Mouse (Mus musculus) bone marrow, adult 2 months (tissue): Measurements from ENCODE around the gene Rab15. TPM values are rescaled to one million over a fixed set of nuclear protein-coding genes. Genes with fewer than 3 reads are reported as not detected.
"Not testable (repeated sequence)": the region's sequence is repeated elsewhere in the genome, so short reads cannot be mapped to it uniquely, and the experiment has no call there.

Source experiments
- H3K27ac ChIP-seq: fragments of 200-500 bp; 2 replicates; pipeline ENCODE4 v1.5.1; 2012; ENCODE audit warnings: low read depth, mild to moderate bottlenecking, control low read depth, inconsistent platforms, low read length; ENCODE audit not compliant: control insufficient read depth, poor library complexity, insufficient read depth
- H3K4me1 ChIP-seq: fragments of 200-500 bp; 2 replicates; pipeline ENCODE4 v1.6.1; 2011; ENCODE audit warnings: low read length; ENCODE audit not compliant: control insufficient read depth, insufficient read depth
- H3K4me3 ChIP-seq: fragments of 200-500 bp; replicated peaks from 2 replicates; pipeline ENCODE3; 2011; ENCODE audit warnings: mild to moderate bottlenecking, low read depth, low read length, control low read depth; ENCODE audit not compliant: control insufficient read depth
- CTCF ChIP-seq: fragments of 200-500 bp; IDR thresholded peaks from 2 replicates; pipeline ENCODE4 v1.5.1; 2011; ENCODE audit warnings: low read length, control low read depth; ENCODE audit not compliant: control insufficient read depth, insufficient read depth
- POLR2A ChIP-seq: fragments of 200-500 bp; IDR thresholded peaks from 2 replicates; pipeline ENCODE4 v1.6.1; 2011; ENCODE audit warnings: low read depth, mild to moderate bottlenecking, control low read depth, low read length, borderline replicate concordance; ENCODE audit not compliant: control insufficient read depth
- WGBS: fragments of 180-500 bp; shearing (Covaris S2); methylation state at CpG from one replicate; pipeline ENCODE4 v1.1.7; 2018; 5-methylcytosine and 5-hydroxymethylcytosine counted together
- polyA plus RNA-seq: library from polyadenylated mRNA; stranded (reverse); fragments of >200 nt; gene quantifications from 2 replicates; pipeline ENCODE4 v1.2.4, GENCODE M21; 2011; ENCODE audit warnings: low replicate concordance; ENCODE audit not compliant: missing spikeins, insufficient read depth, insufficient read length

Gene Rab15
- polyA plus RNA-seq, 1 experiment: 2.4 TPM

DNA sequence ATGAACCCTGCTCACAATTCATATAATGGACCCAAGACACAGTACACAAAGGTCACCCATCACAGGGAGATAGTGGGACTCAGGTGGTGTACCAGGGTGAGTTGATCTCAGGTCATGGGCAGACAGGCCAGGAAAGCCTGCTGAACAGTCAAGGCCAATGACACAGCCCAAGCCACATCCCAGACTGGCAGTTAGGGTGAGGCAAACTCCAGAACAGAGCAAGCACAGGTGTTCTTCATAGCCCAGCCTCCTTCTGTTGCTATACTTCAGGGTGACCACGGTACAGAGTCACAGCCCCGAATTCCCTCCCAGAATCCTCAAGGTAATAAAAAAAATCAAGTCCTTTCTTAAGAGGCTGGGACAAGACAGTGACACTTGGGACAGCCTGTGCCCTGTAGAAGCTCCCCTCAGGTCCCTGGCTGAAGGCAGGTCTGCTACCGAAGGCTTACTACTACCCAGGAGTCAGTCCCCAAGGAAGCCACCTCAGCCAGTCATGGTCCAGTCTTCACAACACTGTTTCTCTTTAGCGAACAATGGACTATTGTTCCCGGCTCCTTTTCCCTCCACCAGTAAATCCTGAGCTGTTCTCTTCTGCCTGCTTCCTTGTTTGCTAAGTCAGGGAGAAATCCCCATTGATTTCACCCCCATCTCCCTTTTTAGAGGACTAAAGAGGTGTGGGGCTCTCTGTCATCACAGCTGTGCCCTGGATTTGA, 24.5 kb downstream of the Rab15 start:
- Histone ChIP-seq H3K4me1 (no peaks in the 10 kb centered on the region), H3K4me3 (no peak overlapping the region), H3K27ac (no peak overlapping the region)
- WGBS: 79% methylated on average over 5 of the region's 5 CpGs
- no peak for TF ChIP-seq POLR2A
- TF ChIP-seq CTCF: no peak

DNA sequence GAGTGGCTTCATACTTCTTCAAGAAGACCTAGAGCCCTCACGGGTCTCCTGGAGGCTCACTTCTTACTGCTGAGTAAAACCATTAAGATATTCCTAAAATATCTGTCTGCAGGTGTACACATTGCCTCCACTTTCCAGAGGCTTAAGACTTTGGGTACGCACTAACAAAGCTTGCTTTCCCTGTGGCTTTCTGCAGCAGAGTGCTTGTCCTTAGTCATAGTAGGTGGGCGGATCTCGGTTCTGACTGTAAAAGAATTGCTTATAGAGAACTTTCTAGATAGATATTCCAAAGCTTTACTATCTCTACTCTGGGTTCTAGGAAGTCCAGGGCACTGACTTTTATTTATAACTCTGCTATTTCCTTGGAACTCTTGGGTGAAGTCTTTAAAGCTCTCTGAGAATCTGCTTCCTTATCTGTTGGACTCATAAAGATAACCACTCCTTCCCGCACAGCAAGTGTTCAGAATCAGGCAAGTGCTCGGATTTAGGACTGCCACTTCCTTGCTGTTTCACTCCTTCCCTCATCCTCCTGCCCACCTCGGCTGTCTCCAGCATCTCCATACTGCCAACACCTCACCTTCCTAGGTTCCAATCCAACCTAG, 25.7 kb downstream of the Rab15 start:
- Histone ChIP-seq H3K4me1 (no peaks in the 10 kb centered on the region), H3K27ac (no peak overlapping the region), H3K4me3 (no peak overlapping the region)
- 70% methylated on average over 7 of the region's 7 CpGs for WGBS
- TF ChIP-seq CTCF (no peak), POLR2A (no peak)

DNA sequence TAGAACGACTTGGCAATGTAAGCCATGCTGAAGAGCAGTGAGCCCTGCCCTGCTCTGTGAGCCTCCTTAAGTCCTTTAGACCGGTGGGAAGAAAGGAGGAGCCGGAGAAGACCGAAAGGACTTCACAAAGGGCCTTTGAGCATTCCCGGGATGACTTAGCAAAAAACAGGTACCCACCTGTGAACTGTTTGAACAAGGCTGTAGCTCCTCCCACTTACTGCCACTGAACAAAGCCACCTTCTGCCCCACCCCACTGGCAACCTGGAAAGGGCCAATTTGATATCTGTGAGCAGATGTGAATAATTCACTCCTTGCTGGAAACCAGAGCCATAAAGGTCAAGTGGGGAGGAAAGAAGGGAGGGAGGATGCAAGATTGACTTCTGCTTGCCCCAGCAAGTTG, 27.4 kb downstream of the Rab15 start, which contains the start of gene Gpx2:
TSS of gene Gpx2 (minus strand) at position 205 of the 400 bp plus-strand sequence.
- WGBS: 82% methylated on average over 5 of the region's 5 CpGs
- Histone ChIP-seq H3K4me3 (no peak within 1 kb of the TSS), H3K4me1 (no peaks in the 10 kb centered on the region), H3K27ac (no peak within 1 kb of the TSS)
- TF ChIP-seq POLR2A: no peak
- no peak for TF ChIP-seq CTCF

DNA sequence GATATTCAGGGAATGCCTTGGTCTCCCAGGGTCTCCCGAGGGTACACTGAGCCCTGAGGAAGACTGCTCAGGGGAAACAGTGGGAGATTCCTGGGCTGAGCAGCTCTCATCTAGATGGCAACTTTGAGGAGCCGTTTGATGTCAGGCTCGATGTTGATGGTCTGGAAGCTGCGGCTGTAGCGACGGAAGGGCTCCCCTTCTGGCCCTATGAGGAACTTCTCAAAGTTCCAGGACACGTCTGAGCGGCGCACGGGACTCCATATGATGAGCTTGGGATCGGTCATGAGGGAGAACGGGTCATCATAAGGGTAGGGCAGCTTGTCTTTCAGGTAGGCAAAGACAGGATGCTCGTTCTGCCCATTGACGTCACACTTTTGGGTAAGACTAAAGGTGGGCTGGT, 30.2 kb downstream of the Rab15 start:
- 49% methylated on average over 14 of the region's 14 CpGs for WGBS
- H3K4me1 ChIP-seq: not testable (repeated sequence)

DNA sequence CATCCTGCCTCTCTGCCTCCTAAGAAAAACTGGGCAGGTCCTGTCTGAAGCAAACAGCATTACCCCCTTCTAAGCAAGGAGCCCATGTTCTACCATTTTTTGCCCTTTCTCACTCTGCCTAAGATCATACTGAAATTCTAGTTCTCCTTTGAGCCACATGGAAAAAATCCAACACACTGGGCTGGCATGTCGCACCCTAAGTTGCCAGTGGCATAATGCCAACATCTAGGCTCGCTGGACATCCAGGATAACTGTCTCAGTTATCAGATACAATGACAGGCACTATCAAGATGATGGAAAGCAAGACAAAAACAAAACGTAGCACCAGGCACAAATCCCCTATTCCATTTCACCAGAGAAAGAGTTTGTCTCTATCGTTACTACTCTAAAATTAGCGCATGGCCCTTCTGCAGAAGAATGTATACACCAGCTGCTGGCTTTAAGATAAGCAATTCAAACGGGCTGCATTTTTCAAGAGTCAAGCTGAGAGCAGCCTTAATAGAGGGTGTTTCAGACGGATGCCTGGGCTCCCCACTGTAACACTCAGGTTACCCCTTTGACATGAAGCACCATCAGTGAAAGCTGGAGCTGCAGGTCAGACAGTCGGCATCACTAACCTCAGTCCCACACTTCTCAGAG, 32.1 kb downstream of the Rab15 start:
- no peak for TF ChIP-seq POLR2A
- TF ChIP-seq CTCF: no peak
- Histone ChIP-seq H3K4me1 (no peaks in the 10 kb centered on the region), H3K27ac (no peak overlapping the region), H3K4me3 (no peak overlapping the region)
- WGBS: 50% methylated on average over 8 of the region's 8 CpGs

More for the DNA sequence above, 30.2 kb downstream of the Rab15 start:
- not testable (repeated sequence) for H3K27ac ChIP-seq, H3K4me3 ChIP-seq

DNA sequence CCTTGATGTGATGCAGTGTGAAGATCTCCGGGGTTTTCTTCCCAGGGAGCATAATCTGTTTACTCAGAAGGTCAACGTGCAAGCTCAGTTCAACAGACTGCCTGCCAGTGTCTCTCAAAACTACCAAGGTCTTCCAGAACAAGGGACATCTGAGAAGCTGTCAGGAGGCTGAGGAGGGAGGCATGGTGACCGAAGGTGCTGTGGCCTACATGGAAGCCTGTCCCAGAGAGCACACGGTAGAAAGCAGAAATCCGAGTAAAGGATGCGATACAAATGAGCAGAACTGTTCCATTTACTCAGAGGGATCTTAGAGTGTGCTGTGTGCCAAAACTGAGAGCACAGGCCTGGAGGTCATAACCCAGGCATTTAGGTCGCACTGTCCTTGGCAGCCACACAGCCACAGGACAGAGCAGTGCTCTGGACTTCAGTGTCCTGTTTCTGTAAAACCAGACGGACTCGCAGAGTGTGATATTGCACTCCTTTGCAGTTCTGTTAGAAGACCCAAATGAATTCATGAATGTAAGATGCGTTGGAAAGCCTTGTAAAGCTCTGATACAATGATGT, 38.6 kb downstream of the Rab15 start:
- Histone ChIP-seq H3K27ac (no peak overlapping the region), H3K4me1 (no peaks in the 10 kb centered on the region), H3K4me3 (no peak overlapping the region)
- no peak for TF ChIP-seq CTCF
- no peak for TF ChIP-seq POLR2A
- WGBS: 89% methylated on average over 10 of the region's 10 CpGs

DNA sequence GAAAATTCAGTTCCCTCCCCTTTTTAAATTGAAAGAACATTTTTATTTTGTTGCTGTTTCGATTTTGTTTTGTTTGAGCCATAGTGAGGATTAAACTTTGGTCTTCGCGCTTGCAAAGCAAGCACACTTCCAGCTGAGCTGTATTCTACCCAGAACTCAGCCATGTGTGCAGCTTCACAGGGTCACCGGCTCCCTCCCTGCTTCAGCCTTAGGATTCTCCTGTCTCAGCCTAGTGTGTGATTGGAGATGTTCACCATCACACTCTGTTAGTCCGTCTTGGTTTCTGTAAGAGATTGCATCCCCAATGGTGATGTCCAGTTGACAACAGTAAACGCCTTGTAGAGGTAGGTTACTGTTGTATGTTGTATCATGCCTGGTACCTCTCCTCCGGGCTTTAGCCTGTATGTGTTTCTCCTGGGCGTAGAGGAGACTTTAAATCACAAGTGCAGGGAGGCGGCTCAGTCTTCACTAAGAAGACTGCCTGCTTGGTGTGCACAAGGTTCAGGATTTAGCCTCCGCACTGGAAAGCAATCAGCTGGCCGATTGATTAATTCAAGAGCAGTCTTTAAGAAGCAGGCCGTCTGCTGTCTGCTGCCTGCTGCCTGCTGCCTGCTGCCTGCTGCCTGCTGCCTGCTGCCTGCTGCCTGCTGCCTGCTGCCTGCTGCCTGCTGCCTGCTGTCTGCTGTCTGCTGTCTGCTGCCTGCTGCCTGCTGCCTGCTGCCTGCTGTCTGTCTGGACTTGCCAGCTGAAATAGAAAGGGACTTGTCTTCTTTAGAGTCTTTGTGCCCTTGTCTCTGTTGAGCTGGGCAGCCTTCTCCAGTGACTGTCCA, 41.9 kb downstream of the Rab15 start:
- Histone ChIP-seq H3K4me1 (no peaks in the 10 kb centered on the region), H3K4me3 (no peak overlapping the region), H3K27ac (no peak overlapping the region)
- 89% methylated on average over 12 of the region's 12 CpGs for WGBS
- TF ChIP-seq POLR2A (no peak), CTCF (no peak)

DNA sequence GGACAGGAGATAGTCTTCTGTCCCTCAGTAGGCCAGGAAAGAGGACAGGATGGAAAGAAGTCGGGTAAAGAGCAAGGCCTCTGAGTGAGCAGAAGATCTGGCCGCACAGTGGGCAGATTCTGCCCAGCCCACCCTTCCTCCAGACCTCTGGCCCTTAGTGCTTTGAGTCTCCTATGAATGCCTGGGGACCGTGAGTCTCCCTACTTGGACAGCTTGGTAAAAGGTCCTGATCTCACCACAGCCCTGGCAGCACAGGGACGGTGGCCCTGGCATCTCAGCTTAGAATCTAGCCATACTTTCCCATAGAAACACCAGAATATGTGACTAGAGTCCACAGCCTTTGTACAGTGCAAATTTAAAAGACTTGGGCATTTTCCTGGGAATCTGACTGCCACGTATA, 42.8 kb downstream of the Rab15 start:
- TF ChIP-seq CTCF (no peak), POLR2A (no peak)
- Histone ChIP-seq H3K4me1 (no peaks in the 10 kb centered on the region), H3K27ac (no peak overlapping the region), H3K4me3 (no peak overlapping the region)
- WGBS: 85% methylated on average over 5 of the region's 5 CpGs
